Mouse (Mus musculus) stomach, postnatal 0 days (tissue): ENCODE data around the gene Sh3pxd2a. TPM values are rescaled to one million over a fixed set of nuclear protein-coding genes. Genes with fewer than 3 reads are reported as not detected.

Experiments used
- ATAC-seq: fragments of 200-750 bp; cut with Nextera tagmentation; 2 replicates; pipeline ENCODE4 v1.8.0; 2017; ENCODE audit not compliant: low FRiP score, low TSS enrichment
- DNase-seq: peaks from one replicate; pipeline ENCODE4 v3.0.0-alpha.2; 2016; ENCODE audit warnings: low spot score
- H3K27ac ChIP-seq: fragments of 300-500 bp; sonication (generic); replicated peaks from 2 replicates; pipeline ENCODE4 v1.5.1; 2014; ENCODE audit warnings: mild to moderate bottlenecking, control low read depth
- H3K27me3 ChIP-seq: fragments of 300-500 bp; sonication (generic); 2 replicates; pipeline ENCODE4 v1.6.1; 2014; ENCODE audit warnings: low read length; ENCODE audit not compliant: control insufficient read depth, insufficient read depth
- H3K36me3 ChIP-seq: fragments of 300-500 bp; sonication (generic); 2 replicates; pipeline ENCODE4 v1.6.1; 2014; ENCODE audit warnings: low read length, mixed read lengths; ENCODE audit not compliant: control insufficient read depth, insufficient read depth
- H3K4me1 ChIP-seq: fragments of 300-500 bp; sonication (generic); replicated peaks from 2 replicates; pipeline ENCODE4 v1.6.1; 2014; ENCODE audit warnings: antibody characterized with exemption; ENCODE audit not compliant: control insufficient read depth, insufficient read depth
- H3K4me2 ChIP-seq: fragments of 300-500 bp; sonication (generic); replicated peaks from 2 replicates; pipeline ENCODE4 v1.6.1; 2014; ENCODE audit warnings: low read depth, mild to moderate bottlenecking, control low read depth, moderate library complexity
- H3K4me3 ChIP-seq: fragments of 300-500 bp; sonication (generic); 2 replicates; pipeline ENCODE4 v1.5.1; 2014; ENCODE audit warnings: low read depth, low read length, control low read depth
- H3K9ac ChIP-seq: fragments of 300-500 bp; sonication (generic); 2 replicates; pipeline ENCODE4 v1.6.1; 2014; ENCODE audit warnings: mild to moderate bottlenecking, low read length, control low read depth, mixed read lengths
- H3K9me3 ChIP-seq: fragments of 300-500 bp; sonication (generic); 2 replicates; pipeline ENCODE4 v1.6.1; 2016; ENCODE audit warnings: low read length; ENCODE audit not compliant: control insufficient read depth
- CTCF ChIP-seq: IDR thresholded peaks from 2 replicates; pipeline ENCODE4 v1.5.1; 2016; ENCODE audit warnings: antibody characterized with exemption, low read depth, mild to moderate bottlenecking, moderate library complexity
- EP300 ChIP-seq: optimal IDR thresholded peaks from 2 replicates; pipeline ENCODE3; 2016; ENCODE audit warnings: antibody characterized with exemption
- WGBS: fragments of 180-500 bp; shearing (Covaris S2); extraction: QIAGEN DNeasy Blood & Tissue Kit; methylation state at CpG from one replicate; pipeline ENCODE4 v1.1.7; 2014; 5-methylcytosine and 5-hydroxymethylcytosine counted together
- polyA plus RNA-seq: library from polyadenylated mRNA; unstranded; fragments of >200 nt; fragmentation: Nextera tagmentation; extraction: Ambion mirVana; gene quantifications from 2 replicates; pipeline ENCODE4 v1.2.1, GENCODE M21; 2015

Sh3pxd2a gene
- polyA plus RNA-seq, 1 experiment from 2014 or later, result 3.7 TPM

- ATAC-seq, result no peak
- H3K4me3 ChIP-seq, result peak overlapping the region; percentile 16; the same call in 1 of the 2 replicates
- 3% methylated on average over 17 of the region's 17 CpGs for WGBS
Measured at GRCm38 (mm10) chr19:47339165-47339564, 125.0 kb downstream of the Sh3pxd2a start.

GRCm38 (mm10) chr19:47338396-47339164, 125.6 kb downstream of the Sh3pxd2a start:
- peaks cover 14% of the 10 kb centered on the region; the same call in 1 of the 2 replicates for H3K4me1 ChIP-seq
- no peak for TF ChIP-seq EP300
- TF ChIP-seq CTCF, result no peak
- H3K9ac ChIP-seq, result no peak overlapping the region
- DNase-seq (peak; percentile 27), ATAC-seq (peak; percentile 25; the same call in 1 of the 2 replicates)
- H3K4me2 ChIP-seq, result peak overlapping the region; percentile 52
- no peaks in the 10 kb centered on the region for H3K9me3 ChIP-seq
- no peaks in the 10 kb centered on the region for H3K36me3 ChIP-seq
- H3K27ac ChIP-seq, result no peak overlapping the region
- no peaks in the 10 kb centered on the region for H3K27me3 ChIP-seq
- 50% methylated on average over 24 of the region's 24 CpGs for WGBS
- H3K4me3 ChIP-seq, result peak overlapping the region; percentile 16; the same call in 1 of the 2 replicates

More at GRCm38 (mm10) chr19:47339165-47339564, 125.0 kb downstream of the Sh3pxd2a start:
- TF ChIP-seq EP300 (no peak), CTCF (peak; percentile 93)
- H3K9me3 ChIP-seq, result no peaks in the 10 kb centered on the region
- H3K27me3 ChIP-seq, result no peaks in the 10 kb centered on the region
- H3K27ac ChIP-seq, result no peak overlapping the region
- peak; percentile 86 for DNase-seq
- peaks cover 14% of the 10 kb centered on the region; the same call in 1 of the 2 replicates for H3K4me1 ChIP-seq
- H3K36me3 ChIP-seq, result no peaks in the 10 kb centered on the region
- H3K9ac ChIP-seq, result no peak overlapping the region
- peak overlapping the region; percentile 52 for H3K4me2 ChIP-seq

DNA sequence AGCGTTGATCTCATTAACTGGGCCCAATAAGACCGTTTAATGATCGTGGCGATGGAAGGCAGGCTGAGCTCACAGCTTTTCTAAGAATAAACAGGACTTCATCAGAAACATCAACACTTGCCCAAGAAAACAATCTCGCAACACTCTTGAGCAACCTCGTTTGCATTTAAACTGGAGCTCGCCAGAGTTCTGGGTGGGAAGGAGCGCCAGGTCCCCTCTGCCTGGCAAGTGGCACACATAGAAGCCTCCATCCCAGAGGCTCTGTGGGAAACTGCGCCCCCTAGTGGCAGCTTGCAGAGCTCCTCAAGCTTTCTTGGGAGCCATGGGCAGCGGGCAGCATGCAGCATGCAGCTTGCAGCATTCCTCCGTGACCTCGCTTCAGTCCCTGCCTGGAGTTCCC, 126.5 kb downstream of the Sh3pxd2a start:
- peak; percentile 73; the same call in 1 of the 2 replicates for ATAC-seq
- Histone ChIP-seq H3K36me3 (no peaks in the 10 kb centered on the region), H3K27ac (no peak overlapping the region), H3K27me3 (no peaks in the 10 kb centered on the region), H3K4me1 (peaks cover 11% of the 10 kb centered on the region; the same call in 1 of the 2 replicates), H3K4me3 (no peak overlapping the region), H3K4me2 (peak overlapping the region; percentile 34; the same call in 1 of the 2 replicates), H3K9me3 (no peaks in the 10 kb centered on the region), H3K9ac (no peak overlapping the region)
- TF ChIP-seq CTCF (peak; percentile 99), EP300 (no peak)
- 25% methylated on average over 12 of the region's 12 CpGs for WGBS
- DNase-seq, result peak; percentile 91

DNA sequence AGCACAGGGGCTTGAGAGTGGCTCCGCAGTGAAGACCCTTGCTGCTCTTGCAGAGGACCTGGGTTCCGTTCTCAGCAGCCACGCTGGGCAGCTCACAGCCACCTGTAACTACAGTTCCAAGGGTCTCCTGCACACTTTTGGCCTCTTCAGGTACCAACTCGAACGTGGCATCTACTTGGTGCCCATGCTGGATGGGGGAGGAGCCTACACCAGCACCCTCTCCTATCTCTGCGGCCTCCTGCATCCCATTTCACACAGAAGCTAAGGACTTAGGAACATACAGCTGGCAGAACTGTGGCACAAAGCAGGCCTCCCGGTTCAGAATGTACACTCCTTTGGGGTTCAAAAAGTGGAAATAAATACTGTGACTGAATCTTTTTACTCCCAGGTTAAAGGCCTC, 127.0 kb downstream of the Sh3pxd2a start:
- H3K4me1 ChIP-seq, result peaks cover 11% of the 10 kb centered on the region; the same call in 1 of the 2 replicates
- WGBS, result 82% methylated on average over 7 of the region's 7 CpGs
- TF ChIP-seq EP300, result no peak
- TF ChIP-seq CTCF, result no peak

GRCm38 (mm10) chr19:47335262-47335661, 128.9 kb downstream of the Sh3pxd2a start:
- no peak overlapping the region for H3K4me3 ChIP-seq
- no peak for ATAC-seq
- WGBS, result 57% methylated on average over 6 of the region's 6 CpGs
- H3K4me1 ChIP-seq, result peaks cover 15% of the 10 kb centered on the region
- no peak overlapping the region for H3K4me2 ChIP-seq
- no peak overlapping the region for H3K27ac ChIP-seq
- TF ChIP-seq CTCF, result no peak
- no peak for TF ChIP-seq EP300
- H3K9ac ChIP-seq, result no peak overlapping the region
- H3K9me3 ChIP-seq, result no peaks in the 10 kb centered on the region
- no peak for DNase-seq
- H3K36me3 ChIP-seq, result no peaks in the 10 kb centered on the region
- H3K27me3 ChIP-seq, result no peaks in the 10 kb centered on the region

More for the DNA sequence above, 127.0 kb downstream of the Sh3pxd2a start:
- ATAC-seq (no peak), DNase-seq (no peak)
- no peak overlapping the region for H3K9ac ChIP-seq
- H3K4me2 ChIP-seq, result no peak overlapping the region
- no peaks in the 10 kb centered on the region for H3K27me3 ChIP-seq
- no peak overlapping the region for H3K27ac ChIP-seq
- H3K36me3 ChIP-seq, result no peaks in the 10 kb centered on the region
- no peak overlapping the region for H3K4me3 ChIP-seq
- no peaks in the 10 kb centered on the region for H3K9me3 ChIP-seq

- 53% methylated on average over 17 of the region's 17 CpGs for WGBS
- Histone ChIP-seq H3K36me3 (no peaks in the 10 kb centered on the region), H3K4me3 (no peak overlapping the region), H3K4me1 (peaks cover 15% of the 10 kb centered on the region), H3K4me2 (no peak overlapping the region), H3K27ac (no peak overlapping the region), H3K9me3 (no peaks in the 10 kb centered on the region), H3K9ac (peak overlapping the region; percentile 1; the same call in 1 of the 2 replicates), H3K27me3 (no peaks in the 10 kb centered on the region)
- no peak for TF ChIP-seq CTCF
- no peak for TF ChIP-seq EP300
- no peak for DNase-seq
- ATAC-seq, result no peak
Measured at GRCm38 (mm10) chr19:47334713-47335112, 129.5 kb downstream of the Sh3pxd2a start.
